Mouse (Mus musculus): Measurements from ENCODE around the gene Cd81.

DNA sequence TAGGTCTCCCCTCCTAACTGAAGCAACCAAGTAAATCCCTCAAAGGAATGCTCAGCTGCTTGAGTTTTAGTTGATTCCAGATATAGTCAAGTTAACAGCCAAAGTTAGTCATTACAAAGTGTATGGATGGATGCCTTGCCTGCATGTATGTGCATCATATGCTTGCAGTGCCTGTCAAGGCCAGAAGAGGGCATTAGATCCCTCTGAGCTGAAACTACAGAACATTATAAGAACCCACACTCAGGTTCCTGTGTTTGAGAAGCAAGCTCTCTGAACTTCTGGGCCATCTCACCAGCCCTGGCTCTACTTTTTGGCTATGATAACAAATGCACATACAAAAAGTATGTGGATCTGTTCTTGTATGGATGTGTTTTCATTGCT is 7.7 kb upstream of the Cd81 start:
- TF ChIP-seq CTCF (conservative IDR thresholded peaks at IDR 0.05; ENCODE audit: insufficient read depth, insufficient read length, low read depth, low read length) (peak; percentile 14; the same call in 1 of the 2 replicates), POLR2A (IDR thresholded peaks at IDR 0.05; ENCODE audit: low read depth, low read length) (no peak)
